Mouse (Mus musculus): ENCODE measurements around the gene Hspd1. TPM values are rescaled to one million over a fixed set of nuclear protein-coding genes. Genes with fewer than 3 reads are reported as not detected.
"Not testable (repeated sequence)": the region's sequence is repeated elsewhere in the genome, so short reads cannot be mapped to it uniquely, and the experiment has no call there.

The Hspd1 gene
- total RNA-seq, 2 experiments from 2014 or later = 420 TPM

GRCm38 (mm10) chr1:55087401-55087904 lies 590 bp downstream of the Hspd1 start:
- peak in 1 of 2 experiments; percentile 80 for DNase-seq

GRCm38 (mm10) chr1:55086868-55087400 lies 1.1 kb downstream of the Hspd1 start:
- DNase-seq = no peak

- DNase-seq = no peak
Observed at GRCm38 (mm10) chr1:55085781-55086366, 2.2 kb downstream of the Hspd1 start.

GRCm38 (mm10) chr1:55082106-55082505 lies 5.9 kb downstream of the Hspd1 start:
- DNase-seq = no peak

GRCm38 (mm10) chr1:55079677-55080076 lies 8.4 kb downstream of the Hspd1 start:
- peak; percentile 56 to 70 for DNase-seq

DNA sequence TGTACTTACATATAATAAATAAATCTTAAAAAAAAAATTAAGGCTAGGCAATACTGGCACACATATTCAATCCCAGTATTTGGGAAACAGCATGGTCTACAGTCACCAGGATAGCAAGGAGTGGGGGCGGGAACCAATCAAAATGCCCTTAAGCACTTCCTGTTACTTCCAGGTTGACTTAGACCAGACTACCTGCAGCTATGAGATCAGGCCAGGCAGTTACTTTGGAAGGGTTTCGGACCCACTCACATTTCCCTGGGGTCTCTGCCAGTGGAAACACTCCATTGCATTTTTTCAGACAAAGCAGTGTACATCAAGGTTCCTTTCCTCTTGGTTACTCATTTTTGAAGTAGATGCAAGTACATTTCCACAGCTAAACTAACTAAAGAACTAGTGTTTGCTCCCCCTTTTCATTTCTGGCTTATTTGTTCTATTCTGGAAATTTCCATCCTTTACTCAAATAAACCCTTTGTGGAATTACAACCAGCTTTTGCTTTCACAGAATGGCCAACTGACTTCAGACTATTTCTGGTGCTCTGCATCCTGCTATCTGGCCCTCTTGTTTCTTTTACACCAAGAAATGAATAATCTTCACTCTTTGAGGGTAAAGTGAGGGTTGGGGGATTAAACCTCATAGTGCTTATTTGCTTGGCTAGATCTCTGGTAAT lies 11.1 kb downstream of the Hspd1 start:
- DNase-seq = no peak

DNA sequence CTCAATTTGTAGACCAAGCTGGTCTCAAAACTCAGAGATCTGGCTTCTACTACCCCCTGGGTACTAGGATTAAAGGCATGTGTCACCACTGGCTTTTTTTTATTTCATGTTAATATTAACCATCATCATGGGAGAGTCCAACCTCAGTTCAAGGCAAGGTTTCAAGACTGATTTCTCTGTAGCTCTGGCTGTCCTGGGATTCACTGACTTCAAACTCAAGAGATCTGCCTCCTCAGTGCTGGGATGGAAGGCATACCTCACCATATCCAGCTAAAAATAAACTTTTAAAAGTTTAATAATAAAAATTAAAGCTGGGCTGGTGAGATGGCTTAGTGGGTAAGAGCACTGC lies 11.7 kb downstream of the Hspd1 start:
- no peak for DNase-seq

DNA sequence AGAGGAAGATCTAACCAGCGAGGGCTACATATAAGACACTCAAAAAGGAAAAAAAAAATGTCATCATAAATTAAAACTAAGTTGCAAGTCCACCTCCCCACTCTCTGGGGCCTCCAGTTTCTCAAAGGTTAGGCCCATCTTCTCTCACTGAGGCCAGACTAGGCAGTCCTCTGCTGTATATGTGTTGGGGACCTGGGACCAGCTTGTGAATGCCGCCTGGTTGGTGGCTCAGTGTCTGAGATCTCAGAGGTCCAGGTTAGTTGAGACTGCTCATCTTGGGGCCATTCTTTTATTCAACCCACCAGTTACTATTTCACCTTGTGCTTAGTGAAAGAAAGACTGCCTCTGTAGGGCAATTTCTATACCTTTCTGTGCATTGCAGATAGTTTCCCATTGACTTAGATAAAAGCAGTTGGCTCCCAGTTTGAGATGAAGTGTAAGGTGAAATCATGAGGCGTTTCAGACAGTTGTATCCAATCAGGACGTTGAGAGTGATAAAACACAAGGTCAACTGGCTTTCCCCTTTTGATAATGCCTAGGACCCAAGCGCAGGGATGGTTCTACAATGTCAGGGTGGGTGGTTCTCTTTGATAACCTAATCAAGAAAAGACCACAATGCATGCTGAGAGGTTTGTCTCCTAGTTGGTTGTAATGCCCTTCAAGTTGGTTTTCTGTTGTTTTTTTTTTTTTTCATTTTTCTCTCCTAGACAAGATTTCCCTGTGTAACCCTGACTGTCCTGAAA lies 12.2 kb downstream of the Hspd1 start:
- DNase-seq = no peak

- no peak for DNase-seq
Observed at GRCm38 (mm10) chr1:55074757-55075156, 13.3 kb downstream of the Hspd1 start.

- DNase-seq = not testable (repeated sequence)
Observed at GRCm38 (mm10) chr1:55072328-55072727, 15.7 kb downstream of the Hspd1 start.

DNA sequence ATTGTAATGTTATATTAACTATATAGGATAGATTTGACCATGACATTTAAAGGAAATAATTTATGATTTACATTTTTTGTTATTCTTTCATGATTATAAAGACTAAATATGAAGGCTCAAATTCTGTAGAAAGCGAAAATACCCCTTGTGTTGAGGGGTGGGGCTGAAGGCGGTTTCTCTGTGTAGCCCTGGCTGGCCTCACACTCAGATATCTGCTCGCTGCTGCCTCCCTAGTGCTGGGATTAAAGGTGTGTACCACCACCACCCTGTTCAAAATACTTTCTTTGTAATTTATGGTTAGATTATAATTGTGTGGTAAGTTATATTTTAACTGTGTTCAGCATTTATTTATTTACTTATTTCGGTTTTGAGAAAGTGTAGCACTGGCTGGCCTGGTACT lies 26.3 kb downstream of the Hspd1 start:
- no peak for DNase-seq

- DNase-seq = no peak
Observed at GRCm38 (mm10) chr1:55061099-55061498, 26.9 kb downstream of the Hspd1 start.

- DNase-seq = not testable (repeated sequence)
Observed at GRCm38 (mm10) chr1:55058383-55058782, 29.7 kb downstream of the Hspd1 start.

GRCm38 (mm10) chr1:55055322-55056115 lies 32.5 kb downstream of the Hspd1 start:
- no peak for DNase-seq

GRCm38 (mm10) chr1:55053596-55053995 lies 34.4 kb downstream of the Hspd1 start:
- no peak for DNase-seq

DNA sequence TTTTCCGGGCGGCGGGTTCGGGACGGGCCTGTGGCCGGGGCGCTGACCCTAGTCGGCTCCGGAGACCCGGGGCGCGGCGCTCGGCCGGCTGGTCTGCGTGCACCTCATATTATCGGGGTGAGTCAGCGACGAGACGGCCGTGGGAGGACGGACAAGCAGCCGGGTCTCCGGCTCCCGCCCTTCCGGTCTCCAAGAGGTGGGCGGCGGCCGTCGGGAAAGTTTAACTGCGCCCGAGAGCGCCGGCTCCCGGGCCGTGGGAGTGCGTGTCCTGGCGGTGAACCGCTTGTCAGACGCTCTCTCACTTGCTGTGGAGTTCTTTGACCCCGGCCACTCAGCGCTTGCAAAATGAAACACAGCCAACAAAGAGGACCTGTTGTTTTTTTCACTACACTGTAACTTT lies 35.0 kb downstream of the Hspd1 start:
- DNase-seq = peak in 1 of 2 experiments; percentile 90

- peak; percentile 99 for DNase-seq
Observed at GRCm38 (mm10) chr1:55052355-55052953, 35.6 kb downstream of the Hspd1 start, which contains the start of gene Coq10b. Coq10b (plus strand) TSS chr1:55052770.

- DNase-seq = no peak
Observed at GRCm38 (mm10) chr1:55051671-55052070, 36.4 kb downstream of the Hspd1 start.

DNA sequence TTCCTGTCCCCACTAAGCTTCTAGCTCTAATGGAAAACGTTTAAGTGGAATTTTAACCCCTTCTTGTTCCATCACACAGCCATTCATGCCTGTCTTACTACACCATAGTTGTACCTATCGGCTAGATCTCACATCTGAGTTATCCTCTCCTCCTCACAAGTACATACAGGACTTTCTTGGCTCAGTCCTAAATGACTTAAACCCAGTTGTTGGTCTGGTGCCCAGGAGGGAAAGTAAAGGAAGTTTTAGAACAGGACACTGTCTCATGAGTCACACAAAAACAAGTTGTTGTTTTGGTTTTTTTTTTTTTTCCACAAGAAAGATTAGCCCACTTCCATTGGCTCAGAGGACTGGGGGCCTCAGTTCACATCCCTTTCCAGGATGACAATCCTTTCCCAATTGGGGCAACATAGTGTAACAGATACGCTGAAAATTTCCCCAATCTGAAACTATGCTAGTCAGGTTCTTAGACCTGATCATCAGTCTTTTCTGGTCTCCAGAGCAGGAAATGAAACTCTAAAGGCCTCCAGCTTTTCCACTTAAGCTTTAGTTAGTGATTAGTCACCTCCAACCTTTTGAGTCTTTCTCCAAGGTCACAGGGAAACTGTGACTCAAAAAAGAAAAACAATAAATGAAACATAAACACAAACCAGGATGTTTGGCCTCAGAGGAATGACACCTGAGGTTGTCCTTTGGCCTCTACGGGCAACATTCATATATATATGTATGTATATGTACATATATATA lies 39.0 kb downstream of the Hspd1 start:
- DNase-seq = no peak

- no peak for DNase-seq
Observed at GRCm38 (mm10) chr1:55043164-55043563, 44.9 kb downstream of the Hspd1 start.

GRCm38 (mm10) chr1:55042246-55042645 lies 45.8 kb downstream of the Hspd1 start:
- no peak for DNase-seq
